Mouse (Mus musculus) hindbrain, embryonic 13.5 days (tissue): ENCODE results near the gene Tyrp1. TPM values are rescaled to one million over a fixed set of nuclear protein-coding genes. Genes with fewer than 3 reads are reported as not detected.

Experiments used
- polyA plus RNA-seq: library from polyadenylated mRNA; unstranded; fragments of >200 nt; fragmentation: Nextera tagmentation; extraction: Ambion mirVana; gene quantifications from 2 replicates; pipeline ENCODE4 v1.2.1, GENCODE M21; 2015

Tyrp1 gene
- polyA plus RNA-seq, 1 experiment from 2014 or later, result 0.25 TPM

Other genes with a start within 250 kb of the Tyrp1 start
- gene Lurap1l, start 76.5 kb downstream of the Tyrp1 start, polyA plus RNA-seq, result 8.6 and 8.8 TPM in 2 replicates